Mouse (Mus musculus) CH12.LX (cell line): ENCODE measurements at regions not wholly inside any gene's neighbourhood (a gene's known extent, or its start where the extent isn't known, plus 50 kb on each side); places are given as distances from the start of the nearest gene placed in this dataset.

Experiments used
- DNase-seq: peaks from one replicate; pipeline ENCODE4 v3.0.0-alpha.2; 2013; ENCODE audit errors: extremely low read depth
- H3K27ac ChIP-seq: 2 replicates; pipeline ENCODE4 v1.5.1; 2012; ENCODE audit warnings: low read depth, mild to moderate bottlenecking, control low read depth, moderate library complexity; ENCODE audit not compliant: insufficient read depth
- H3K27me3 ChIP-seq: replicated peaks from 2 replicates; pipeline ENCODE3; 2012; ENCODE audit warnings: inconsistent platforms
- H3K36me3 ChIP-seq, 2 experiments: replicated peaks in 1 of 2; 2 replicates each; pipeline versions ENCODE3 to v1.6.1; 2012; ENCODE audit warnings: inconsistent platforms in 1 of 2, low read length in 1 of 2, mild to moderate bottlenecking in 1 of 2, mixed read lengths in 1 of 2, moderate library complexity in 1 of 2; ENCODE audit not compliant: control insufficient read depth in 1 of 2, insufficient read depth in 1 of 2
- H3K4me1 ChIP-seq, 2 experiments: 2 replicates each; pipeline ENCODE4 v1.6.1; 2012; ENCODE audit warnings: inconsistent platforms in 1 of 2, moderate library complexity in 1 of 2; ENCODE audit not compliant: insufficient read depth in 2 of 2, control insufficient read depth in 1 of 2
- H3K4me2 ChIP-seq: 2 replicates; pipeline ENCODE4 v1.6.1; 2012; ENCODE audit warnings: low read depth, mild to moderate bottlenecking, control low read depth; ENCODE audit not compliant: poor library complexity, insufficient read depth, severe bottlenecking
- H3K4me3 ChIP-seq, 3 experiments: fragments of 150-350 bp in 1 of 3; sonication (generic) in 1 of 3; replicated peaks in 1 of 3; 2 replicates each; pipeline versions ENCODE3 to v1.5.1; 2011 to 2012; ENCODE audit warnings: low read depth in 2 of 3, low read length in 2 of 3, mild to moderate bottlenecking in 2 of 3, moderate library complexity in 2 of 3, control low read depth in 1 of 3, improper control_type of control experiment in 1 of 3, inconsistent platforms in 1 of 3, mixed read lengths in 1 of 3; ENCODE audit not compliant: poor library complexity in 1 of 3
- H3K79me2 ChIP-seq: replicated peaks from 2 replicates; pipeline ENCODE4 v1.6.1; 2012; ENCODE audit warnings: mild to moderate bottlenecking, moderate library complexity; ENCODE audit not compliant: control insufficient read depth, poor library complexity, insufficient read depth, severe bottlenecking; ENCODE audit errors: extremely low read depth
- H3K9ac ChIP-seq: 2 replicates; pipeline ENCODE4 v1.6.1; 2012; ENCODE audit warnings: low read depth, mild to moderate bottlenecking, control low read depth, moderate library complexity; ENCODE audit not compliant: insufficient read depth
- H3K9me3 ChIP-seq: replicated peaks from 2 replicates; pipeline ENCODE3; 2012; ENCODE audit warnings: low read length, inconsistent platforms, mixed read lengths
- CTCF ChIP-seq, 2 experiments: IDR thresholded peaks in 1 of 2; conservative IDR thresholded peaks in 1 of 2; 2 replicates each; pipeline ENCODE4 v1.5.1; 2011 to 2012; ENCODE audit warnings: low read depth in 2 of 2, low read length in 2 of 2, improper control_type of control experiment in 1 of 2, inconsistent platforms in 1 of 2, mild to moderate bottlenecking in 1 of 2, moderate library complexity in 1 of 2
- E2F4 ChIP-seq: IDR thresholded peaks from 2 replicates; pipeline ENCODE4 v1.6.1; 2011; ENCODE audit warnings: low read depth, low read length, improper control_type of control experiment; ENCODE audit not compliant: insufficient replicate concordance
- ELF1 ChIP-seq: IDR thresholded peaks from 2 replicates; pipeline ENCODE4 v1.6.1; 2014; ENCODE audit warnings: low read depth, mild to moderate bottlenecking, inconsistent platforms, low read length, improper control_type of control experiment
- ETS1 ChIP-seq: conservative IDR thresholded peaks from 2 replicates; pipeline ENCODE4 v1.6.1; 2012; ENCODE audit warnings: low read depth, mild to moderate bottlenecking, inconsistent platforms, low read length, improper control_type of control experiment, moderate library complexity
- IRF4 ChIP-seq: IDR thresholded peaks from 2 replicates; pipeline ENCODE4 v1.6.1; 2014; ENCODE audit warnings: low read depth, mild to moderate bottlenecking, inconsistent platforms, low read length, improper control_type of control experiment
- JUN ChIP-seq: IDR thresholded peaks from 2 replicates; pipeline ENCODE4 v1.6.1; 2011; ENCODE audit warnings: low read depth, mild to moderate bottlenecking, low read length, improper control_type of control experiment, moderate library complexity; ENCODE audit not compliant: insufficient read depth
- KAT2A ChIP-seq: IDR thresholded peaks from 2 replicates; pipeline ENCODE4 v1.6.1; 2012; ENCODE audit warnings: low read length, improper control_type of control experiment, inconsistent platforms; ENCODE audit not compliant: insufficient replicate concordance
- MEF2A ChIP-seq: IDR thresholded peaks from 2 replicates; pipeline ENCODE4 v1.6.1; 2014; ENCODE audit warnings: low read depth, mild to moderate bottlenecking, inconsistent platforms, low read length, improper control_type of control experiment, borderline replicate concordance
- MYC ChIP-seq: IDR thresholded peaks from 2 replicates; pipeline ENCODE4 v1.6.1; 2011; ENCODE audit warnings: low read depth, mild to moderate bottlenecking, improper control_type of control experiment, low read length
- NELFE ChIP-seq: IDR thresholded peaks from 2 replicates; pipeline ENCODE4 v1.6.1; 2011; ENCODE audit warnings: low read depth, low read length, improper control_type of control experiment
- POLR2AphosphoS2 ChIP-seq: IDR thresholded peaks from 2 replicates; pipeline ENCODE4 v1.6.1; 2011; ENCODE audit warnings: low read depth, low read length, improper control_type of control experiment
- RAD21 ChIP-seq: IDR thresholded peaks from 2 replicates; pipeline ENCODE4 v1.6.1; 2011; ENCODE audit warnings: low read depth, mild to moderate bottlenecking, low read length, improper control_type of control experiment, moderate library complexity
- RCOR1 ChIP-seq: conservative IDR thresholded peaks from 2 replicates; pipeline ENCODE4 v1.6.1; 2012; ENCODE audit warnings: low read depth, mild to moderate bottlenecking, inconsistent platforms, low read length, improper control_type of control experiment
- SIN3A ChIP-seq: IDR thresholded peaks from 2 replicates; pipeline ENCODE4 v1.6.1; 2012; ENCODE audit warnings: low read length, improper control_type of control experiment, inconsistent platforms
- TBP ChIP-seq: conservative IDR thresholded peaks from 2 replicates; pipeline ENCODE4 v1.6.1; 2011; ENCODE audit warnings: low read depth, low read length, improper control_type of control experiment
- TCF12 ChIP-seq: IDR thresholded peaks from 2 replicates; pipeline ENCODE4 v1.6.1; 2014; ENCODE audit warnings: low read depth, mild to moderate bottlenecking, inconsistent platforms, low read length, improper control_type of control experiment
- USF1 ChIP-seq: IDR thresholded peaks from 2 replicates; pipeline ENCODE4 v1.6.1; 2014; ENCODE audit warnings: low read depth, mild to moderate bottlenecking, inconsistent platforms, low read length, improper control_type of control experiment
- ZKSCAN1 ChIP-seq: IDR thresholded peaks from 2 replicates; pipeline ENCODE4 v1.6.1; 2012; ENCODE audit warnings: low read depth, inconsistent platforms, low read length, improper control_type of control experiment, borderline replicate concordance
- ZMIZ1 ChIP-seq: IDR thresholded peaks from 2 replicates; pipeline ENCODE4 v1.6.1; 2012; ENCODE audit warnings: low read depth, mild to moderate bottlenecking, inconsistent platforms, low read length, improper control_type of control experiment
- ZNF384 ChIP-seq: IDR thresholded peaks from 2 replicates; pipeline ENCODE4 v1.6.1; 2012; ENCODE audit warnings: low read depth, low read length, improper control_type of control experiment, inconsistent platforms
- dilution Hi-C: fragments of 300-500 bp; cut with MboI; formaldehyde crosslinking; loops from 2 replicates; pipeline ENCODE4 v1.14.3; 2020; ENCODE audit warnings: low sequenced_read_pairs; ENCODE audit not compliant: extremely low pct_unique_long_range_greater_than_20kb, extremely low pct_ligation_motif_present
- in situ Hi-C: fragments of 300-500 bp; cut with MboI; formaldehyde crosslinking; loops from 3 replicates; pipeline ENCODE4 v1.14.3; 2019; ENCODE audit warnings: low sequenced_read_pairs, low pct_ligation_motif_present, low pct_unique_long_range_greater_than_20kb, mixed read lengths

DNA sequence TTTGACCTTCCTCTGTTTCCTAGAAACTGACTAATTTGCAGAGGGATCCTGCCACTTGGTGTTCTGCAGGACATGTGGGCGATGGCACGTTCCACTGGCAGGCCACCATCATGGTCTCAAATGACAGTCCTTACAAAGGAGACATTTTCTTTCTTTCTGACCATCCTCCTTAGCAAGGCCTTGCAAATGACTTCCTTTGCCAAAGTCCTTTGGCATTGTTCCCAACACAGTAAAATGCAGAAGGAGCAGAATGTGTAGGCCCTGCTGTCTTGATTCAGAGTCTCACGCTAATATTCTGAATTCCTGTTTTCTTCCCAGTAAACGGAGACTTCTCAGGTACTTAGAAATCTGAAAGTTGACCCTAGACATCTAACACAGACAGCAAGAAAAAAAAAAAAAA lies 308.3 kb upstream of the Cxadr start:
- no peaks in the 10 kb centered on the region for H3K79me2 ChIP-seq
- no peak overlapping the region for H3K27ac ChIP-seq
- peaks cover 53% of the 10 kb centered on the region for H3K9me3 ChIP-seq
- H3K4me3 ChIP-seq = no peak overlapping the region
- H3K4me2 ChIP-seq = no peak overlapping the region
- no peak overlapping the region for H3K9ac ChIP-seq
- H3K27me3 ChIP-seq = no peaks in the 10 kb centered on the region
- DNase-seq = no peak
- TF ChIP-seq RAD21 (no peak), ZMIZ1 (no peak), MEF2A (no peak), POLR2AphosphoS2 (no peak), E2F4 (no peak), ZKSCAN1 (no peak), KAT2A (no peak), TBP (no peak), IRF4 (no peak), ETS1 (no peak)
- in situ Hi-C loops = no loop called here
- H3K4me1 ChIP-seq = no peaks in the 10 kb centered on the region
- dilution Hi-C loops = no loop called here
- no peaks in the 10 kb centered on the region for H3K36me3 ChIP-seq

DNA sequence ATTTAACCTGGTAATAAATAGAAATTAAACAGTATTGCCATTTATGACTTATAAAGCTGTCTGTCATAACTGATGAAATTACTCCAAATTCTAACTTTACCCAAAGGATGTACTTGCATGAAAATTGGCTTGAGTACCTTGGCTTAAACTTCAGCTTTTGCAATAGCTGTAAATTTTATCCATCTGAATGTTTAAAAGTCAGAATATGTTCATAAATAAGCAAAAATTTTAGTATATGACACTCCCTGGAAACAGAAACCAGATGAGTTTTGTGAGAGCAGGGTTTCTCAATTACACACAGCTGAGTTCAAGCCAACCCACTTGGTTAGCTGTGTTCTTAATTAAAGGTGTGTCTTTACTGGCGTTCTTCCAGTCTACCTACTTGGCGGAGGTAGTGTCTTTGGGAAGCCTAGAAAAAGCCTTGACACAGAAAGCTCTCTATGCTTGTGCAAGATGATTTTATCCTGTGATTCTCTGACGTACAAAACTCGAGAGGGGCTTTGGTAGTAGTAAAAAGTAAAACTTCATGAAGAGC lies 311.4 kb upstream of the Cxadr start:
- H3K27me3 ChIP-seq = no peaks in the 10 kb centered on the region
- H3K4me2 ChIP-seq = no peak overlapping the region
- no peaks in the 10 kb centered on the region for H3K79me2 ChIP-seq
- dilution Hi-C loops = no loop called here
- H3K9ac ChIP-seq = no peak overlapping the region
- DNase-seq = no peak
- no peaks in the 10 kb centered on the region for H3K36me3 ChIP-seq
- no peak overlapping the region for H3K4me3 ChIP-seq
- in situ Hi-C loops = no loop called here
- no peak overlapping the region for H3K27ac ChIP-seq
- TF ChIP-seq ZKSCAN1 = no peak
- TF ChIP-seq JUN = no peak
- TF ChIP-seq ELF1 = no peak
- TF ChIP-seq ZNF384 = no peak
- no peak for TF ChIP-seq CTCF (conservative IDR thresholded peaks at IDR 0.05 in 1 of 2, IDR thresholded peaks at IDR 0.05 in 1 of 2; ENCODE audit: low read depth in 2 of 2, low read length in 2 of 2)
- TF ChIP-seq ETS1 = no peak
- no peak for TF ChIP-seq TCF12
- no peak for TF ChIP-seq USF1
- no peak for TF ChIP-seq MYC
- TF ChIP-seq MEF2A = no peak
- TF ChIP-seq RCOR1 = no peak
- no peak for TF ChIP-seq NELFE
- no peak for TF ChIP-seq SIN3A
- H3K9me3 ChIP-seq = peaks cover 52% of the 10 kb centered on the region
- H3K4me1 ChIP-seq = no peaks in the 10 kb centered on the region
